Mouse (Mus musculus) myocyte (in vitro differentiated cells): Measurements from ENCODE around the gene Scn3b.

Experiments
- POLR2A ChIP-seq: IDR thresholded peaks from one replicate; pipeline ENCODE4 v1.6.1; 2011; ENCODE audit warnings: low read depth, mild to moderate bottlenecking, control low read depth, moderate library complexity; ENCODE audit not compliant: insufficient read length
- TCF12 ChIP-seq: IDR thresholded peaks from one replicate; pipeline ENCODE4 v1.6.1; 2011; ENCODE audit warnings: mild to moderate bottlenecking, control low read depth; ENCODE audit not compliant: poor library complexity, insufficient read depth, severe bottlenecking
- USF1 ChIP-seq: IDR thresholded peaks from one replicate; pipeline ENCODE4 v1.6.1; 2011; ENCODE audit warnings: low read depth, mild to moderate bottlenecking, control low read depth, moderate library complexity

- TF ChIP-seq USF1 (no peak), POLR2A (no peak), TCF12 (no peak)
Observed at GRCm38 (mm10) chr9:40227874-40228789, 40.9 kb upstream of the Scn3b start.
